Mouse (Mus musculus) heart, embryonic 10.5 days (tissue): ENCODE data around the gene Smpdl3b. TPM values are rescaled to one million over a fixed set of nuclear protein-coding genes. Genes with fewer than 3 reads are reported as not detected.
"Not testable (repeated sequence)": the region's sequence is repeated elsewhere in the genome, so short reads cannot be mapped to it uniquely, and the experiment has no call there.

ENCODE experiments used
- DNase-seq: peaks from one replicate; pipeline ENCODE4 v3.0.0-alpha.2; 2017; ENCODE audit warnings: low spot score
- H3K27ac ChIP-seq: fragments of 300-500 bp; sonication (generic); 2 replicates; pipeline ENCODE4 v1.5.1; 2016; ENCODE audit warnings: mild to moderate bottlenecking
- H3K27me3 ChIP-seq: fragments of 300-500 bp; sonication (generic); 2 replicates; pipeline ENCODE4 v1.6.1; 2016; ENCODE audit warnings: mild to moderate bottlenecking; ENCODE audit not compliant: poor library complexity, insufficient read depth, severe bottlenecking
- H3K36me3 ChIP-seq: fragments of 300-500 bp; sonication (generic); 2 replicates; pipeline ENCODE4 v1.6.1; 2016; ENCODE audit warnings: mild to moderate bottlenecking, moderate library complexity
- H3K4me1 ChIP-seq: fragments of 300-500 bp; sonication (generic); 2 replicates; pipeline ENCODE4 v1.6.1; 2016; ENCODE audit warnings: mild to moderate bottlenecking
- H3K4me3 ChIP-seq: fragments of 300-500 bp; sonication (generic); 2 replicates; pipeline ENCODE4 v1.5.1; 2016; ENCODE audit warnings: mild to moderate bottlenecking, moderate library complexity
- H3K9me3 ChIP-seq: fragments of 300-500 bp; sonication (generic); 2 replicates; pipeline ENCODE4 v1.6.1; 2016; ENCODE audit warnings: mild to moderate bottlenecking, moderate library complexity
- WGBS: fragments of 180-500 bp; shearing (Covaris S2); methylation state at CpG from one replicate; pipeline ENCODE4 v1.1.7; 2016; 5-methylcytosine and 5-hydroxymethylcytosine counted together
- polyA plus RNA-seq: library from polyadenylated mRNA; unstranded; fragments of >200 nt; fragmentation: Nextera tagmentation; extraction: Ambion mirVana; gene quantifications from 2 replicates; pipeline ENCODE4 v1.2.1, GENCODE M21; 2016

The Smpdl3b gene
- 6.2 and 7.3 TPM in 2 replicates for polyA plus RNA-seq

GRCm38 (mm10) chr4:132756974-132757373, at the start of gene Smpdl3b:
Smpdl3b (minus strand) TSS chr4:132757252.
- Histone ChIP-seq H3K27ac (peak within 1 kb of the TSS; percentile 72), H3K27me3 (peaks cover 17% of the 10 kb centered on the region), H3K9me3 (no peaks in the 10 kb centered on the region), H3K36me3 (no peaks in the 10 kb centered on the region), H3K4me1 (peaks cover 12% of the 10 kb centered on the region), H3K4me3 (peak within 1 kb of the TSS; percentile 60)
- peak; percentile 91 for DNase-seq
- 2% methylated on average over 22 of the region's 22 CpGs for WGBS

- H3K27ac ChIP-seq: no peak overlapping the region
- peaks cover 21% of the 10 kb centered on the region for H3K4me1 ChIP-seq
- DNase-seq: no peak
- no peak overlapping the region for H3K4me3 ChIP-seq
- no peaks in the 10 kb centered on the region for H3K36me3 ChIP-seq
- no peaks in the 10 kb centered on the region for H3K9me3 ChIP-seq
- H3K27me3 ChIP-seq: no peaks in the 10 kb centered on the region
- WGBS: 85% methylated on average over 7 of the region's 7 CpGs
Observed at GRCm38 (mm10) chr4:132806620-132807191, 49.7 kb upstream of the Smpdl3b start.

GRCm38 (mm10) chr4:132805599-132806197, 48.6 kb upstream of the Smpdl3b start:
- no peak overlapping the region for H3K4me3 ChIP-seq
- H3K36me3 ChIP-seq: no peaks in the 10 kb centered on the region
- no peaks in the 10 kb centered on the region for H3K27me3 ChIP-seq
- WGBS: 76% methylated on average over 12 of the region's 12 CpGs
- H3K9me3 ChIP-seq: no peaks in the 10 kb centered on the region
- peaks cover 21% of the 10 kb centered on the region for H3K4me1 ChIP-seq
- no peak for DNase-seq
- no peak overlapping the region for H3K27ac ChIP-seq

GRCm38 (mm10) chr4:132805146-132805545, 48.1 kb upstream of the Smpdl3b start:
- no peak overlapping the region for H3K4me3 ChIP-seq
- H3K27ac ChIP-seq: no peak overlapping the region
- H3K27me3 ChIP-seq: no peaks in the 10 kb centered on the region
- H3K9me3 ChIP-seq: no peaks in the 10 kb centered on the region
- no peak for DNase-seq
- H3K4me1 ChIP-seq: peaks cover 21% of the 10 kb centered on the region
- 79% methylated on average over 5 of the region's 5 CpGs for WGBS
- H3K36me3 ChIP-seq: no peaks in the 10 kb centered on the region

- no peak for DNase-seq
- no peak overlapping the region for H3K4me3 ChIP-seq
- H3K27ac ChIP-seq: no peak overlapping the region
- H3K27me3 ChIP-seq: no peaks in the 10 kb centered on the region
- WGBS: 94% methylated on average over 6 of the region's 6 CpGs
- H3K4me1 ChIP-seq: peaks cover 17% of the 10 kb centered on the region
- no peaks in the 10 kb centered on the region for H3K36me3 ChIP-seq
- H3K9me3 ChIP-seq: no peaks in the 10 kb centered on the region
Observed at GRCm38 (mm10) chr4:132804331-132804730, 47.3 kb upstream of the Smpdl3b start.

- DNase-seq: no peak
- H3K27ac ChIP-seq: no peak overlapping the region
- no peak overlapping the region for H3K4me3 ChIP-seq
- peaks cover 16% of the 10 kb centered on the region for H3K4me1 ChIP-seq
- H3K9me3 ChIP-seq: no peaks in the 10 kb centered on the region
- no peaks in the 10 kb centered on the region for H3K27me3 ChIP-seq
- 94% methylated on average over 7 of the region's 7 CpGs for WGBS
- no peaks in the 10 kb centered on the region for H3K36me3 ChIP-seq
Observed at GRCm38 (mm10) chr4:132803876-132804275, 46.8 kb upstream of the Smpdl3b start.

GRCm38 (mm10) chr4:132803212-132803611, 46.2 kb upstream of the Smpdl3b start:
- 86% methylated on average over 5 of the region's 5 CpGs for WGBS

GRCm38 (mm10) chr4:132802171-132802637, 45.2 kb upstream of the Smpdl3b start:
- Histone ChIP-seq H3K27ac (no peak overlapping the region), H3K4me1 (0 out of 2 replicates have a peak, but pooled peaks cover 3% of the 10 kb centered on the region), H3K27me3 (0 out of 2 replicates have a peak, but pooled peaks cover 5% of the 10 kb centered on the region), H3K36me3 (no peaks in the 10 kb centered on the region), H3K4me3 (no peak overlapping the region), H3K9me3 (no peaks in the 10 kb centered on the region)
- no peak for DNase-seq
- whole genome bisulfite sequencing: 60% methylated on average over 16 of the region's 16 CpGs

More at GRCm38 (mm10) chr4:132803212-132803611, 46.2 kb upstream of the Smpdl3b start:
- peaks cover 10% of the 10 kb centered on the region; the same call in 1 of the 2 replicates for H3K4me1 ChIP-seq
- DNase-seq: no peak
- no peak overlapping the region for H3K27ac ChIP-seq
- no peaks in the 10 kb centered on the region for H3K9me3 ChIP-seq
- H3K27me3 ChIP-seq: no peaks in the 10 kb centered on the region
- H3K36me3 ChIP-seq: no peaks in the 10 kb centered on the region
- H3K4me3 ChIP-seq: no peak overlapping the region

- no peak overlapping the region for H3K4me3 ChIP-seq
- DNase-seq: no peak
- H3K27me3 ChIP-seq: 0 out of 2 replicates have a peak, but pooled peaks cover 5% of the 10 kb centered on the region
- no peak overlapping the region for H3K27ac ChIP-seq
- no peaks in the 10 kb centered on the region for H3K9me3 ChIP-seq
- no peaks in the 10 kb centered on the region for H3K36me3 ChIP-seq
- peaks cover 4% of the 10 kb centered on the region; the same call in 1 of the 2 replicates for H3K4me1 ChIP-seq
- WGBS: 87% methylated on average over 18 of the region's 18 CpGs
Observed at GRCm38 (mm10) chr4:132801176-132802077, 44.4 kb upstream of the Smpdl3b start.

GRCm38 (mm10) chr4:132799845-132800244, 42.8 kb upstream of the Smpdl3b start:
- DNase-seq: no peak
- 78% methylated on average over 4 of the region's 4 CpGs for WGBS
- H3K9me3 ChIP-seq: no peaks in the 10 kb centered on the region
- peaks cover 16% of the 10 kb centered on the region for H3K27me3 ChIP-seq
- peaks cover 19% of the 10 kb centered on the region for H3K4me1 ChIP-seq
- H3K36me3 ChIP-seq: no peaks in the 10 kb centered on the region
- no peak overlapping the region for H3K4me3 ChIP-seq
- no peak overlapping the region for H3K27ac ChIP-seq

GRCm38 (mm10) chr4:132798666-132799065, 41.6 kb upstream of the Smpdl3b start:
- not testable (repeated sequence) for H3K27ac ChIP-seq, H3K9me3 ChIP-seq, H3K36me3 ChIP-seq, H3K4me3 ChIP-seq, DNase-seq
- Histone ChIP-seq H3K27me3 (peaks cover 28% of the 10 kb centered on the region), H3K4me1 (peaks cover 19% of the 10 kb centered on the region)
- WGBS: 83% methylated on average over 3 of the region's 3 CpGs

- DNase-seq: no peak
- 65% methylated on average over 4 of the region's 4 CpGs for WGBS
- no peak overlapping the region for H3K4me3 ChIP-seq
Observed at GRCm38 (mm10) chr4:132798028-132798427, 41.0 kb upstream of the Smpdl3b start.

GRCm38 (mm10) chr4:132797461-132797860, 40.4 kb upstream of the Smpdl3b start:
- H3K36me3 ChIP-seq: no peaks in the 10 kb centered on the region
- 85% methylated on average over 1 of the region's 1 CpGs for WGBS
- no peak overlapping the region for H3K27ac ChIP-seq
- no peak overlapping the region for H3K4me3 ChIP-seq
- H3K4me1 ChIP-seq: peaks cover 19% of the 10 kb centered on the region
- no peak for DNase-seq
- H3K27me3 ChIP-seq: peaks cover 28% of the 10 kb centered on the region
- no peaks in the 10 kb centered on the region for H3K9me3 ChIP-seq

More at GRCm38 (mm10) chr4:132798028-132798427, 41.0 kb upstream of the Smpdl3b start:
- Histone ChIP-seq H3K4me1 (peaks cover 19% of the 10 kb centered on the region), H3K36me3 (no peaks in the 10 kb centered on the region), H3K27me3 (peaks cover 28% of the 10 kb centered on the region), H3K27ac (no peak overlapping the region), H3K9me3 (no peaks in the 10 kb centered on the region)
